Mouse (Mus musculus): ENCODE data around the gene Ebna1bp2.

Ebna1bp2 gene
- long read RNA-seq, experiment 1, transcript Ebna1bp2-201 (9 exons, 2,960 nt): major isoform, 63 of 76 reads
- long read RNA-seq, experiment 1, partial matches to known transcripts: 5 of 76 reads
- long read RNA-seq, experiment 1, other reads (novel, unspliced or antisense): 7 of 76 reads
- long read RNA-seq, experiment 2, transcript Ebna1bp2-201 (9 exons, 2,960 nt): major isoform, 78 of 99 reads
- long read RNA-seq, experiment 2, partial matches to known transcripts: 14 of 99 reads
- long read RNA-seq, experiment 2, other reads (novel, unspliced or antisense): 6 of 99 reads

- intact Hi-C loops (cut with DNase I): no loop called here
These were observed at the start of gene Ebna1bp2, which contains the start of gene Cfap57 for GRCm38 (mm10) chr4:118620279-118620966. Gene Ebna1bp2 (plus strand): TSS chr4:118620799. Gene Cfap57 (minus strand): TSS chr4:118620777.

GRCm38 (mm10) chr4:118571441-118571840 is 49.2 kb upstream of the Ebna1bp2 start:
- intact Hi-C loops (cut with DNase I): loop anchor here (10.0 kb wide), 1 partner anchor 357 kb away; no protein-coding TSS in a partner anchor

DNA sequence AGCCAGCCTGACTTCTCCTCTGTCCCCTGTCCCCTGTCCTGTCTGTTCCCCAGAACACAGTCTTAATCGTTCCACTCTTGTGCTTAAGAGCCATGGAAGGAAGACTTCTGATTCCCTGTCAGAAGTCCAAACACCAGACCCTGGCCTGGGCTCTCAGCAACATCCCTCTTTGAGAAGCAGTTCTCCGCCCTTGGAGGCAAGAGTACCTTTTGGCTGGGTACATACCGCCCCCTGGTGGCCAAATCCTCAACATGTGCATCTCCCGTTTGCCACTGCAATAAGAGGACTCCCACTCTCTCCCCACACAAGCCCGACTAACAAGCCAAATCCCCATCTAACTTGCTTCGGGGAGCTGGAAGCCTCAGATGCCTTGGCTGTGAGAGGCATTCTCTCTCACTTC is 44.5 kb upstream of the Ebna1bp2 start:
- intact Hi-C loops (cut with DNase I): loop anchor here (10.0 kb wide), 1 partner anchor 361 kb away; no protein-coding TSS in a partner anchor

GRCm38 (mm10) chr4:118579313-118579712 is 41.3 kb upstream of the Ebna1bp2 start:
- intact Hi-C loops (cut with DNase I): loop anchor here (10.0 kb wide), 1 partner anchor 365 kb away; no protein-coding TSS in a partner anchor

GRCm38 (mm10) chr4:118581508-118581907 is 39.1 kb upstream of the Ebna1bp2 start:
- intact Hi-C loops (cut with DNase I): no loop called here

DNA sequence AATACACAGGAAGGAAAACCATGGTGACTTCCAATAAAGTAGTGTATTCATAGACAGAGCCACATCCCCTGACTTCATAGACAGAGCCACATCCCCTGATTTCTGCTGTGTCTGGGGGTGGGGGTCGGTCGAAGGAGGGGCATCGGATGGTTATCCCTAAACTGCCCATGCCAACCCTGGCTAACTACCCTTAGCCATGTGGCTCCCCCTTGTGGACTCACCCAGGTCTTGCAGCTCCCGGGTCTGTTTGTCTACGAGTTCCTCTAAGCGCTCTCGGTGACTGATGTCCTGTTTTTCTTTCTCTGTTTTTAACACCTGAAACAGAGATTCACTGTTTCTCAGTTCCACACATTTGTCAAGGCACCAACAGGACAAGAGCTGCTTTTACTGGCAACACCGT is 38.0 kb upstream of the Ebna1bp2 start:
- intact Hi-C loops (cut with DNase I): no loop called here

DNA sequence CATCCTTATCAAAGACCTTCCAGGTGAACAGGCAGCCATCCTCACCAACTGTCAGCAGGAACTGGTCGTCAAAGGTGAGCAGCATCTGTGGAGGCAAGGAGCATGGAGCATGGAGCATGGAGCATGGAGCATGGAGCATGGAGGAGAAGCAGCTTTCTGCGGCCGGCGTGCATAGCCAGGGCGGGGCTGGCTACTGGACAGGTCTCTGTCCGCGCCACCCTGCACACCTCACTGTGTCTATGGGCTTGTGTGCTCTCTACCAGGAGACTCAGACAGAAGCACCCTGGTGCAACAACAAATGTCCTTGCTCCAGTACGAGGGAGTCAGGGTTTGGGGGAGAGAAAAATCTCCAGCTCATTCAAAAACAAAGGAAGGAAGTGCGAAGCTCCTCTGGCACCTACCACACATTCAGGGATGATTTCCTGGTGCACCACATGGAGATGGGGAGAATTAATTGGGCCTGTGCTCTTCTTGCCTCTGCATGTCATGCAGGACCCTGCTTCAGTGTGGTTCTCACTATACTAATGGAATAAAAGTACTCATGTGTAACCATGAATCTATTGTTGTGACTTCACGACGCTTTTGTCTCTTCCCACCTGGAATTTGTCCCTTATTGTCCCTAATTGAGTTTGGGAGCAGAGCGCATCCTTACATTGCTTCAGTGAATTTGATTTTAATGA is 31.4 kb upstream of the Ebna1bp2 start:
- intact Hi-C loops (cut with DNase I): no loop called here

- intact Hi-C loops (cut with DNase I): no loop called here
These were observed 30.9 kb upstream of the Ebna1bp2 start for GRCm38 (mm10) chr4:118589733-118590130.

- intact Hi-C loops (cut with DNase I): no loop called here
These were observed 16.5 kb upstream of the Ebna1bp2 start for GRCm38 (mm10) chr4:118604065-118604464.

GRCm38 (mm10) chr4:118609836-118610235 is 10.8 kb upstream of the Ebna1bp2 start:
- intact Hi-C loops (cut with DNase I): no loop called here

DNA sequence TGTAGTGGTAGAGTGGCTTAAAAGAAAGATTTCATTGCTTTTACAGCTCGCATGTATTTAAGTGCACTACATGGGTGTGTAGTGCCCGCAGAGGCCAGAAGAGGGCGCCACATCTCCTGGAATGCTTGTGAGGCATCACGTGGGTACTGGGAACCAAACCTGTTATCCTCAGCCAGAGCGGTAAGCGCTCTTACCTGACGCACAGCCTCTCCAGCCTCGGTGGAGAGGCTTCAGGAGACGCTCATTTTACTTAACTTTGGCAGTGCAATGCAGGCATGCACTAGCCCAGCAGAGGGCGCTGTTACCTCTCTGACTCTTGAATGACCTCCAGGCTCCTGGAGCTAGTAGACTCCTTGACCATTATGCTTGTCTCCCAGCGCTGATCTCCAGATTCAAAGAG is 8.0 kb upstream of the Ebna1bp2 start:
- intact Hi-C loops (cut with DNase I): no loop called here

DNA sequence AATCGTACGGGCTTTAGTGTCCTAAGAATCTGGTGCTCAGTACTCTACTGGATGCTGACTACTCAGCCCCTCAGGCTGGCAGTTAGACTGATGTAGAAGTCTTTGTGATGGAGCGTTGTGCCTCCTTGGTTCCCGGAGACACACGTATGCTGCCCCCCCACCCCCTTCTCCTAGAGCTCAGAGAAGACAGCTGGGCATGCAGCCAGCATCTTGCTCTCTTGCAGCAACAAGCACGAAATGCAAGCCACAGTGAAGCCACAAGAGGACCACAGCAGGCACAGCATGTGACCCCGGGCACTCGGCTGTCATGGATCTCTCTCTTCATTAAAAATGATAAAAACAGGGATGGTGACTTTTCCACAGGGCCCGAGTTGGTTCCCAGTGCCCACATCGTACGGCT is 5.2 kb upstream of the Ebna1bp2 start:
- intact Hi-C loops (cut with DNase I): no loop called here

GRCm38 (mm10) chr4:118620967-118621320 is 345 bp downstream of the Ebna1bp2 start:
- intact Hi-C loops (cut with DNase I): no loop called here

DNA sequence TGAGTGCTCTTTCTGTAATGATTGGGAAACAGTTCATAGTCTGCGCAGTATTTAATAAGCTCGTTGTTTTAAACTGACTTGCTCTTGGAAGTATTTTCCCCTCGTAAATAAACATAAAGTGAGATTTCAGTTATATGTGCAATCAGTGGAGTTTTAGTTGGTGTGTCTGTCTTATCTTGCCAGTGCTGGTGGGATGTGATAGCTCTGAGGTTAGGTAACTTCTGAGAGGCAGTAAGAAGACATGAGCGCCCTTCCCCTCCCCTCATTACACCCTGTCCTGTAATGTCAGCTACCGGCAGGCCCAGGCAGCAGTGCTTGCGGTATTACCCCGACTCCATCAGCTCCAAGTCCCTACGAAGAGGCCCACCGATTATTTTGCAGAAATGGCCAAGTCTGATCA is 1.2 kb downstream of the Ebna1bp2 start:
- intact Hi-C loops (cut with DNase I): no loop called here

DNA sequence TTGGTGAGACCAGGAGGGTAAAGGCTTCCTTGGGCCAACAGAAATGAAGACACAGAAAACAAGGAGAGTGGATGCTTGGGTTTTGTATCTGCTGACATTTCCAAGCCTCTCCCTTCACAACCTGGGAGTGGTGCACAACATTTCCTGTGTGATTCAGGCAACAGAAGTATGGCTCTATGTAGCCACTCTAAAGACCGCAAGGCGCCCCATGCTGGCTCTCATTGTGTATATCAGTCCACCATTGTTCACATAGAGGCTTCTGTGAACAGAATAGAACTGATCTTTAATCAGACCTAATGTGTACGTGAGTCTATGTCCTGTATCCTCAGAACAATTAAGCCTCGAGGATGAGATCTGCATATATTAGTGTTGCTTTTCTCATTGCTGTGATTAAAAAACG is 9.7 kb downstream of the Ebna1bp2 start:
- intact Hi-C loops (cut with DNase I): no loop called here

DNA sequence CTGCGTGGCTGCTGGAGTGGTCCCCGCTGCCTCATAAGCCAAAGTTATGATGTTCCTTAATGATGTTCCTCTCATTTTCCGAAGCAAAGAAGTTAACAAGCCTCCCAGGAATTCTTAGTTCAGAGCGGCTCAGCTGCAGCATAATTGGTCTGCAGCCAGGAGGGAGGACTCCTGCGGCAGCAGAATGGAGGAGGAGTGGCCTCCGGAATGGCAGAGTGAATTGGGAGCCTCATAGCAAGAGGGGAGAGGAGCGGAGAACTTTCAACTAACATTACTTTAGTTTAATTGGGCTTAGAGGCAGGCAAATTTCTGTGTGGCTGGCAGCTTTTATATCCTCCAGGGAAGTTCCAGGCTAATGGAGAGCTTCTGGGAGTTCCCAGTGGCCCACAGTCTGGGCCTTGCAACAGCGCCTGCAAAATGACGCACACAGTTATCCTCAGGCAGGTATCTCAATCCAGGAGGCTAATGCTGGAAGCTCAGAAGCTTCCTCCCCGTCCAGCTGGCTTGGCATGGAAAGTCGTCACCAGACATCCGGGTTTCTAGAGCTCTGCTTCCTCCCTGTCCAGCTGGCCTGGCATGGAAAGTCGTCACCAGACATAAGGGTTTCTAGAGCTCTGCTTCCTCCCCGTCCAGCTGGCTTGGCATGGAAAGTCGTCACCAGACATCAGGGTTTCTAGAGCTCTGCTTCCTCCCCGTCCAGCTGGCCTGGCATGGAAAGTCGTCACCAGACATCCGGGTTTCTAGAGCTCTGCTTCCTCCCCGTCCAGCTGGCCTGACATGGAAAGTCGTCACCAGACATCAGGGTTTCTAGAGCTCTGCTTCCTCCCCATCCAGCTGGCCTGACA is 22.0 kb downstream of the Ebna1bp2 start:
- intact Hi-C loops (cut with DNase I): no loop called here

- intact Hi-C loops (cut with DNase I): loop anchor here (5.0 kb wide), 1 partner anchor 342 kb away; no protein-coding TSS in a partner anchor
These were observed 24.6 kb downstream of the Ebna1bp2 start for GRCm38 (mm10) chr4:118645234-118645633.

DNA sequence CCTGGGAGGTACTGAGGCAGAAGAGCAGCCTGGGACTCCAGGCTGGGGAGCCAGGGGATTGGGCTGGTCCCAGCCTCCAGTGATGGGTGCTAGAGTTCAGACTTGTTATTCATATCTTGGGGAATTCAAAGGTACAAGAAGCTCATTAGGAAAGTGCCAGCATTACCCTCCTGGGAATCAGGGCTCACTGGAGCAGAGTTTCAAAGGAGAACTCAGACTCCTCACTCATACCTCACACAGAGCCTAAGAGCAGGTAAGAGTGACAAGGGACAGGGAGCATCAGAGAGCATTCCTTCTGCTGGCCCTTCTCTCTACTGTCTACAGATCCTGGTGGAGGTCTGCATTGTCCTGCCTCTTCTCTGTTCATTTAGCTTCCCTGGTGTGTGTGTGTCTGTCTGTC is 38.1 kb downstream of the Ebna1bp2 start, which contains the start of gene Olfr62:
TSS of gene Olfr62 (plus strand) at position 301 of the 400 bp plus-strand sequence.
- intact Hi-C loops (cut with DNase I): no loop called here
